Mouse (Mus musculus) T-cell, adult 2 months (primary cell): Measurements from ENCODE around the gene Ankrd39.

Experiments used
- DNase-seq: peaks from one replicate; pipeline ENCODE4 v3.0.0; 2022; ENCODE audit warnings: low spot score

Gene Ankrd39

DNA sequence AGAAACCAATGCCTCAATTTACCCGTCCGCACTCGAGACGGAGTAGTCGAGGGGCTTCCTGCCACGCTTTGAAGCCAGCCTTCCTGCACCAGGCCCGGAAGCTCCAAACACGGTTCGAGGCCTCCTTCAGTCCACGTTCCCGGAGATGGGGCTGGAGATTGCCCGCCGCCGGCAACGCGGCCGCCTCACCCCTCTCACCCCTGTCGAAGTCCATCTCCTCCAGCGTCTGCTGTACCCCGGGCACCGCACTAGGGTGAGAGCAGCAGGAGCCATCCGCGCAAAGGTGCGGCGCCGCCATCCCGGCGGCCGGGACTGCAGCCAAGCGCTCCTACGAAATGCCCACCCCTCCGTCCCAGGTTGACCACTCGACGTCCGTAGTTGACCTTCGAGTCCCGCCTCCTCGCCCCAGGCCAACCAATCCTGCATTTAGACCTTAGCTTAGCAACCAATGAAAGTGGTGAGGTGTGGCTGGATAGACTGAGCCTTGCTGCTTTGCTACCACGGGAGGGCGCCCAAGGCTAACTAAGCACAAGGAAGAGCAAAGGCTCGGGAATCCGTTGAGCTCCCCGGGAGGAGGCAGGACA lies at the start of gene Ankrd39:
TSS of gene Ankrd39 (minus strand) at position 558 of the 584 bp plus-strand sequence.
- peak; percentile 93 for DNase-seq

- DNase-seq: no peak
Observed at GRCm38 (mm10) chr1:36596114-36596513, 48.9 kb upstream of the Ankrd39 start.

DNA sequence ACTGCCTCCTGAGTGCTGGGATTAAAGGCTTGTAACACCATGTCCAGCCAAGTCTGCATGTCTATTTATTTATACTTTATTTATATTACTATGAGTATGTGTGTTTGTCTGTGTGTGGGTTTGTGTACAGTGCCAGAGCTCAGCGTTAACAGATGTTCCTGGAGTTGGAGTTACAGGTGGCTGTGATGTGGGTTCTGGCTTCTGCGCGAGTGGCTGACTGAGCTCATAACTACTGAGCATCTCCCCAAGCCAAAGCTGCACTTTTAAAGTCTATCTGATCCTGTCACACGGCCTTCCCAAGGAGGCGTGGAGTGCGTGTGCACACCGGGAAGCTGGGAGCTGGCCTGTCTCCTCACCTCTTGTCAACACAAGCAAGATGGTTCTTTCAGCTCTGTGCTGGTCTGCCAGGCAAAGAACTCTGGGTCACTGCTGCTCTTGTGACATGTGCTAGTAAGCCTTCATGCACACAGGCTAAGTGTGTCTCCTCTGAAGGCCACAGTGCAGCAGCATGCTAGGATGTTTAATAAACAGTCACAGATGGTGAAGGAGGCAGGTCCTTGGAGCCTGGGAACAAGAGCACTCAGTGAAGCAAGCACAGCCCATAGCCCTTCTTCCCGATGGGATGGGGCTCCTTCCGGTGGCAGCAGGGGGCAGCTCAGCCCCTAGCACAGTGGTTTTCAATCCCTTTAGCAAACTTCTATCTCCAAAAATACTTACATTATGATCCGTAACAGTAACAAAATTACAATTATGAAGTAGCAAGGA lies 48.1 kb upstream of the Ankrd39 start:
- no peak for DNase-seq

GRCm38 (mm10) chr1:36593099-36593498 lies 45.9 kb upstream of the Ankrd39 start:
- no peak for DNase-seq

GRCm38 (mm10) chr1:36591408-36591807 lies 44.2 kb upstream of the Ankrd39 start:
- no peak for DNase-seq

DNA sequence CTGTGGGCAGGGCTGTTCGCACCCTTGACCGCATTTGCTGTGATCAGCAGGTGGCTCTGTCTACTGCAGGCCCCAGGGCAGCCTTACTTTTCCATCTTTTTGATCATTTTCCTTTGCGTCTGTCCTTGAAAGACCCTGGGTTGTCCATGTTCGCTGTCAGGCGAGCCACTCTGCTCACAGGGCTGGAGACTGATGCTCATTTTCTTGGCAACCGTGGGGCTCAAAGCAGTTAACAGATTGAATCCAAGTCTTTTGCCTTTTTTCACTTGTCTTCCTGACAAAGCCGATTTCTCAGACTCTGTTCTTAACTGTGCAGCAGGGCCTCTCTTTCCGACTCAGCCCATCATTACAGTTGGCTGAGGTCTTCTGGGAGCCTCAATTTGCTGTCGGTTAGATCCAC lies 43.4 kb upstream of the Ankrd39 start:
- no peak for DNase-seq

- DNase-seq: no peak
Observed at GRCm38 (mm10) chr1:36589486-36589885, 42.2 kb upstream of the Ankrd39 start.

GRCm38 (mm10) chr1:36588476-36589450 lies 41.5 kb upstream of the Ankrd39 start:
- DNase-seq: no peak

GRCm38 (mm10) chr1:36587860-36588259 lies 40.6 kb upstream of the Ankrd39 start:
- no peak for DNase-seq

DNA sequence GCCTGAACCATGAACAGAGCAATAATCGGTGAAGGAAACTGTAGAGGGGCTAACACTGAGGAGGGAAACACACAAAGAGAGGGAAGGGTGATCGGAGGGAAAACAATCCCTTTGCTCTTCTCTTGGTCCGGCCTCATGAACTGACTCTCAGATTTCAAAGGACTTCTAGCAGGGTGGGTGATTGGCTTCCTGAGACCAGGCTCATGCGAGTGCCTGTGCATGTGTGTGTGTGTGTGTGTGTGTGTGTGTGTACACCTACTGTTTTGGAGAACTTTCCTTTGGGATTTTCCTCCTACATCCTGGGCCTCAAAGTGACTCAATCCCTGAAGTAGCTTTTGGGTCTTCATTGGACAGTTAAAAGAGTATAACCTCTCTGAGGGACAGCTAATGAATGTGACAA lies 39.0 kb upstream of the Ankrd39 start:
- DNase-seq: no peak

DNA sequence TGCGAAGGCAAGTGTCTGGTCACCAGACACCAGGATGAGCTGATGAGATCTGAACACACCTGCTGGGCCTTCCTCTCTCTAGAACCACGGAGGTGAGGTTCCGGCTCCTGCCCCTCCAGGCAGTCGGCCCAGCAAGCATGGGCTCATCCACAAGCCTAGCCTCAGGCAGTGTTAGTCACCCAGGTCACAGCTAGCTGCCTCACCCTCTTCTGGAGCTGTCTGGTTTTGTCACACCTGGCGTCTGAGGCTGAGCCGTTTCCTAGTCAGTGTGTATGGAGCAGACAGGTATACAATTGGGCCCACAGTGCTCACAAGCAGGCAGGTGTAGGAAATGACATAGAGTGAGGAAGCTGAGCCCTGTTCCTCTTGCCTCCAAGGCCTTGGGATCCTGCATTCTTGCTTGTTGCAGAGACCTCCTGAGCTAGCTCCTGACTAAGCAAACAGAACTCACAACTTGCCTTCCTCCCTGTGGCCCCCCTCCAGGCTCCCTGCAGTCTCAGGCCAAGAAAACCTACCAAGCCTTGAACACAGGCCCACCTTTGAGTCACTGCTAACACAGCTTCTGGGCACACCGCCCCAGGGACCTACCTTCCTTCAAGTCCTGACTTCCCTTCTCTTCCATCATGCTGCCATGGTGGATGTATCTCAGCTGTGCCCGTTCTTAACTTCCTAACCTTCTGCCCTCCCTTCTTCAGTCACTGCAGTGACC lies 36.3 kb upstream of the Ankrd39 start:
- no peak for DNase-seq

DNA sequence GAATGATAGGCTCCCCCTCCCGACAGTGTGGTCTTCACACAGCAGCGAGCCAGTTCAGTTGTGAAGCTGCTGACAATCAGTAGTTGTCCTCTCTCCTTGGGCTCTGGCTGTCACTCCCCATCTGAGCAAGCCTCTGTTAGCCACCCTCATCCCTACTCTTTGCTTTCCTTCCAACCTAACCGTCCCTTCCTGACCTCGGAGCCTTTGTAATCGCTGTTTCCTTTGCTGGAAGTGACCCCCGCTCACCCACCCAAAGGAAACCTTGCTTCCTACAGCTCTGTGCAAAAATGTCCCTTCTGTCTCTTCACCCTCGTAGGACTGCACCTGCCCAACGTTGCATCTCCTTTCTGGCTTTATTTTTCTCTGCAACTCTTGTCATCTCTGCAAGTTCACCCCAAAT lies 35.0 kb upstream of the Ankrd39 start:
- no peak for DNase-seq

DNA sequence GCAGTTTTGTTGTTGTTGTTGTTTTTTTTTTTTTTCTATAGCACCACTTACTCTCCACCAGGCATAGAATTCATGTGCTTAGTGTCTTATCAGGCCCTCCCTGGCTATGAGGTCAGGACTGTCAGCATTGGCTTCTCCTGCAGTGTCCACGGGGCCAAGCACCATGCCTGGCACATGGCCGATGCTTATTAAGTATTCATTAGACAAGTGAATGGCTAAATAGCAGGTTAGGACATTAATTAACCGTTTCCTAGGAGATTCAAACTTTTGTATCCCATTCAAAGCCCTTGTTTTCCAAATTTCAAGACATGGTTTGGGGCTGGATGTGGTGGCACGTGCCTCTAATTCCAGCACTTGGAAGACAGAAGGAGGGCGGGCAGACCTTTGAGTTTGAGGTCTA lies 34.0 kb upstream of the Ankrd39 start:
- no peak for DNase-seq

DNA sequence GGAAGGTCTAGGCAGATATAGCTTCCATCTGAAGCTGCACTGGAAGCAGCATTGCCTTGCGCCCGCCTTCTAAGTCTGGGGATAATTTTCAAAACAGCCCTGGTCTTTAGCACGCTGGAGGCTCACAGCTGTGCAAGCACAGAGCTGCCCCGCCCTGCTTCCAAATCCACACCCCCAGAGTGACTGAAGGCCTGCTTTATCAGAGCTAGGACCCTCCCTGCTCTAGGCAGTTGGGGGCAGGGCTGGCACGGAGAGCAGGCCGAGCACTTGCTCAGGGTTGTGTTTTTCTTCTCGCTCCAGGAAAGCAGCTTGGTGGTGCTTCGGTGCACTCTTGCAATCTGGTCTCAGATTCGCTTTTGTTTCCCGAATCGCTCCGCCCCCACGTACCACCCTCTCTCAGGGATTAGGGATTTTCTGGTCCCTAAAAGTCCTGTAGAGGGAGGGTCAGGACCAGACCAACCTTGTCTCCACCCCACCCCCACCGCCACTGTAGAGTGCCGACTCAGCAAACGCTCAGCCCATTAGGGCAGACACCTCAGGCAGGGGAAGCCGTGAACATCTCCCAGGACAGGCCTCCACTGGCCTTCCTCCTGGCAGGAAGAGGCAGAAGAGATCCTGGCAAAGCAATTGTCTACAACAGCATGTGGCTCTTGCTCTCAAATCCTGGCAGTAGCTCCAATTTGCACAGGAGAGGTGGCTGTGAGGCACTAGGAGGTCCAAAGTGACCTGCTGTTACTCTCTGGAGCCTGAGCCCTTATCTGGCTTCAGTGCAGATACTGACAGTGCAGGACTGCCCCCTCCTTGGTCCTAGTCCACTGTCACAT lies 33.4 kb upstream of the Ankrd39 start:
- no peak for DNase-seq

GRCm38 (mm10) chr1:36579974-36580383 lies 32.7 kb upstream of the Ankrd39 start:
- no peak for DNase-seq

DNA sequence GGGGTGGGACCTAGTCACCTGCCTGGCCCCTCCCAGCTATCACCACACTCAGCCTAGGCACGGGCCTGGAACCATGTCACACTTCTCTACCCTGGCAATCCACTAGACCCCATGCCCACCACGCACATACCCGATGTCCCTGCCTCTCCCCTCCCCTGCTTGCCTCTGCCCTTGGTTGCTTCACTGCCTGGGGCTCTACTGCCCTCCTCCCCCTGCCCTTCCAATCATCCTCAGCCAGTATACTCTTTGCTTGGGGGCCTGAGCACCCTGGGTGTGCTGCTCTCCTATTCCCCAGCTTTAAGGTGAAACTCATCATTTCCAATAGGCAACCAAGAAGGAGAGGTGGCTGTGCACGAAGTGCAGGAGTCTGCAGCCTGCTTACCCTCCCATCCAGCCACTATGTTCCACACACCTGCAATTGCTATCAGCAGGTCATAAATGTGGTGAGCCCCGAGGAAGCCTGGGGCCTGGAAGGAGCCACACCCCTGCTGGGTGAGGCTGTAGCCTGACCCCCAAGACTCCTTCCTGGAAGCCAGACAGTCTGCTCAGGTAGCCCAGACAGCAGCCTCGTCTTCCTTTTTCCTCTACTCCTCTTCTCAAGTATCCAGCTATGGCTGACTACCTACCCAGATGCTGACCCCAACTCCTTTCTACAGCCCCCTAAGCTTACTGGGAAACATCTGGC lies 29.9 kb upstream of the Ankrd39 start:
- no peak for DNase-seq

DNA sequence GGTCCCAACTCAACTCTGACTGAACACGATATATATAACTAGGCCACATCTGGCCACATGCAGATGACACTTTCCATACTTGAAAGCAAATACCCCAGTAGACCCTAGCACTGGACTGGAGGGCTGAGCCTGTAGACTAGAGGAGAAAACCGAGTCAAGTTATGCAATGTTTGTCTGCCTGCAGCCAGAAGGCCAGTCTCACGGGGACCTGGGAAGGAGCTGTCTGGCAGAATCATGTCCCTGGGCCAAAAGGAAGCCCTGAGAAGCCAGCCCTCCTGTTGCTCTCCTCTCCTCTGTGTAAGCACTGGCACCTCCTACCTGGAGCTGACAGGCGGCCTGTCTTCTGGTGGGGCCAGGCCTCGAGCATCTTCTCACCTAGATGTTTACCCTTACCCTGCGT lies 28.1 kb upstream of the Ankrd39 start:
- DNase-seq: no peak

- no peak for DNase-seq
Observed at GRCm38 (mm10) chr1:36574196-36574955, 27.1 kb upstream of the Ankrd39 start.

DNA sequence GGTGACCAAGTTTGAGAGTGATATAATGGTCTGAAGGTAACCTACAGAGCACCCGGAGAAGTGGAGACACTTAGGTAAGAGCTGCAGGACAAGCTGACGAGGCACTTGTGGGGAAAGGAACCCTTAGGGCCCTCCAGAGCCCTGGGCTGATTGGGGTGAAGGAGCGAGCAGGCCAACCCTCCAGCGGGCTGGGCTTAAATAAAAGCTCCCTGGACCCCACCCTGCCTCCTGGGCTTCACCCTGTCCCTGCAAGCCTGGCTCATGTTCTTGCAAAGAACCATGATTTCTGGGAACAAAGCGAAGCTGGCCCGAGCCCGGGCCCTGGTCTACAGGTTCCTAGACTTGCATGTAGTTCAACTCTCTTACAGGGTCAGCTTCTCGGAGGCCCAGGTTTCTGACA lies 26.3 kb upstream of the Ankrd39 start:
- no peak for DNase-seq

DNA sequence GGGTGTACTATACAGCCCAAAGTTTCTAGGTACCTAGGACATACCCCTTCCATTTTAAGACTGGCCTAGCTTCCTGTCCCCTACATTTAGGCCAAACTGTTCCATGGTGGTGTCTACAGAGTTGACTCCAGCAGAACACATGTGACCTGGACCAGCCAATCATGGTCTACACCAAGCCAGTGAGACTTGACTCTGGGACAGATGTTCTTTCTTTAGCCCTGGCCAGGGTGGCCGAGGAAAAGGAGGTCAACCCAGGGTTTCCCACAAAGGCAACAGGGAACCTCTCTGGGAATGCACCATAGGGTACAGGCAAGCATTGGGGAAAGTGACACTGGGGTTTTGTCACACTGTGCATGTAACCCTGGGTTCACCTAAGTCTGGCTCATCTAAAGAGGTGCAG lies 25.5 kb upstream of the Ankrd39 start:
- no peak for DNase-seq
